Mouse (Mus musculus) T-helper 1 cell (primary cell): ENCODE data around the gene Plxna2.

Experiments
- in situ Hi-C: fragments of 300-600 bp; cut with MboI, MseI; formaldehyde crosslinking; loops from one replicate; pipeline ENCODE4 v1.15.1; 2025; ENCODE audit warnings: high pct_unique_total_duplicates

Gene Plxna2

GRCm38 (mm10) chr1:194660426-194661119, 42.6 kb downstream of the Plxna2 start:
- in situ Hi-C loops: no loop called here

GRCm38 (mm10) chr1:194663021-194663420, 45.0 kb downstream of the Plxna2 start:
- in situ Hi-C loops: no loop called here

- in situ Hi-C loops: no loop called here
Observed at GRCm38 (mm10) chr1:194665715-194666114, 47.7 kb downstream of the Plxna2 start.

GRCm38 (mm10) chr1:194671783-194672524, 53.9 kb downstream of the Plxna2 start:
- in situ Hi-C loops: no loop called here

- in situ Hi-C loops: no loop called here
Observed at GRCm38 (mm10) chr1:194672525-194672894, 54.5 kb downstream of the Plxna2 start.

GRCm38 (mm10) chr1:194673229-194673628, 55.2 kb downstream of the Plxna2 start:
- in situ Hi-C loops: no loop called here

GRCm38 (mm10) chr1:194675106-194675890, 57.3 kb downstream of the Plxna2 start:
- in situ Hi-C loops: no loop called here

- in situ Hi-C loops: no loop called here
Observed at GRCm38 (mm10) chr1:194675891-194676200, 57.8 kb downstream of the Plxna2 start.

- in situ Hi-C loops: no loop called here
Observed at GRCm38 (mm10) chr1:194677878-194678277, 59.9 kb downstream of the Plxna2 start.

- in situ Hi-C loops: no loop called here
Observed at GRCm38 (mm10) chr1:194679147-194679546, 61.1 kb downstream of the Plxna2 start.

GRCm38 (mm10) chr1:194680136-194680535, 62.1 kb downstream of the Plxna2 start:
- in situ Hi-C loops: no loop called here

- in situ Hi-C loops: no loop called here
Observed at GRCm38 (mm10) chr1:194682021-194682420, 64.0 kb downstream of the Plxna2 start.

- in situ Hi-C loops: no loop called here
Observed at GRCm38 (mm10) chr1:194683132-194683531, 65.1 kb downstream of the Plxna2 start.

GRCm38 (mm10) chr1:194685896-194686295, 67.9 kb downstream of the Plxna2 start:
- in situ Hi-C loops: no loop called here

- in situ Hi-C loops: no loop called here
Observed at GRCm38 (mm10) chr1:194687746-194688145, 69.7 kb downstream of the Plxna2 start.

GRCm38 (mm10) chr1:194688161-194688560, 70.1 kb downstream of the Plxna2 start:
- in situ Hi-C loops: no loop called here

GRCm38 (mm10) chr1:194693063-194693462, 75.0 kb downstream of the Plxna2 start:
- in situ Hi-C loops: no loop called here

GRCm38 (mm10) chr1:194693488-194693887, 75.5 kb downstream of the Plxna2 start:
- in situ Hi-C loops: no loop called here

GRCm38 (mm10) chr1:194694805-194695204, 76.8 kb downstream of the Plxna2 start:
- in situ Hi-C loops: no loop called here

- in situ Hi-C loops: no loop called here
Observed at GRCm38 (mm10) chr1:194697439-194697838, 79.4 kb downstream of the Plxna2 start.

GRCm38 (mm10) chr1:194699321-194699720, 81.3 kb downstream of the Plxna2 start:
- in situ Hi-C loops: no loop called here

GRCm38 (mm10) chr1:194703235-194703634, 85.2 kb downstream of the Plxna2 start:
- in situ Hi-C loops: no loop called here
